Mouse (Mus musculus) left cerebral cortex, postnatal 14 days (tissue): ENCODE results near the gene Exoc4. TPM values are rescaled to one million over a fixed set of nuclear protein-coding genes. Genes with fewer than 3 reads are reported as not detected.
A peak's percentile ranks its signal among the peaks of the same experiment; 100 is the strongest.

Experiments used
- DNase-seq, 2 experiments: peaks; one replicate each; pipeline ENCODE4 v3.0.0; 2021 to 2022; ENCODE audit warnings: low spot score in 2 of 2, mixed read lengths in 1 of 2
- intact Hi-C: fragments of 180-260 bp; cut with DNase I; formaldehyde crosslinking; loops from one replicate; pipeline ENCODE4 v1.15.1; 2025
- total RNA-seq, 2 experiments: library from RNA; stranded (reverse); gene quantifications; 2 replicates each; pipeline ENCODE4 v1.2.3; 2021

The Exoc4 gene
- total RNA-seq, 2 experiments from 2014 or later = 74.2 to 74.8 TPM

- intact Hi-C loops = no loop called here
- DNase-seq = no peak
Observed at GRCm38 (mm10) chr6:33721166-33721565, 472.3 kb downstream of the Exoc4 start.

DNA sequence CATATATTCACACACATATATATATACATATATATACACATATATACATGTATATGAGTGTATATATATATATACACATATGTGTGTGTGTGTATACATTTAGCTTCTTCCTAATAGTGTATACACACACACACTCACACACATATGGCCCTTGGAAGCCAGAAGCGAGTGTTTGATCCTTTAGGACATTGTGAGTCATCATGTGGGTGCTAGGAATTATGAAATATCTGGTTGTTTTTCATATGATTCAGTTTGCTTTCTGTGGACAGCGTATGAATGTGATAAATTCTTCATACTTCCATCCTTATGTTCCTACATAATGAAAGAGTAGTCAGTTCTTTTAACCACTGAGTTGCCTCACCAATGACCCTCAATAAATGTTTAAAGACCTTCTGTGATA, 473.9 kb downstream of the Exoc4 start:
- no peak for DNase-seq
- intact Hi-C loops = no loop called here

GRCm38 (mm10) chr6:33724596-33724995, 475.7 kb downstream of the Exoc4 start:
- peak; percentile 19 to 46 for DNase-seq
- intact Hi-C loops = no loop called here

GRCm38 (mm10) chr6:33727271-33727670, 478.4 kb downstream of the Exoc4 start:
- intact Hi-C loops = no loop called here
- DNase-seq = no peak

DNA sequence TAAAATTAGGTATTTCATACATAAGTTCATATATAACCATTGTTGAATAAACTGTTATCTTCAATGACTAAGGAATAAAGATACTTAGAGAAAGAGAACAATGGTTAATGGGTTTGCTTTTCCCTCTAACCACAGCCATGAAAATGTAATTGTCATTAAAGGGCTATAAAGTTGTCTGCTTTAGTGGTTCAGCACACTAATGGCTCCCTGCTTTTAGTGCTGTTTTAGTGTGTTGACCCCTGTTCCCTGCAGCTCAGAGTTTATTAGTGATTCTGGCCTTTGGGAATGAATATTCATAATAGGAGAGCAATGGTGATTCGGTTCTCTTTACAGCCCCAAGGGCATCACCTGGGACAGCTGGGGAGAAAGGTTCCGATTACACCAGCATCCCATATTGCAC, 483.3 kb downstream of the Exoc4 start:
- intact Hi-C loops = no loop called here
- DNase-seq = no peak

- DNase-seq = no peak
- intact Hi-C loops = no loop called here
Observed at GRCm38 (mm10) chr6:33733602-33734001, 484.7 kb downstream of the Exoc4 start.

DNA sequence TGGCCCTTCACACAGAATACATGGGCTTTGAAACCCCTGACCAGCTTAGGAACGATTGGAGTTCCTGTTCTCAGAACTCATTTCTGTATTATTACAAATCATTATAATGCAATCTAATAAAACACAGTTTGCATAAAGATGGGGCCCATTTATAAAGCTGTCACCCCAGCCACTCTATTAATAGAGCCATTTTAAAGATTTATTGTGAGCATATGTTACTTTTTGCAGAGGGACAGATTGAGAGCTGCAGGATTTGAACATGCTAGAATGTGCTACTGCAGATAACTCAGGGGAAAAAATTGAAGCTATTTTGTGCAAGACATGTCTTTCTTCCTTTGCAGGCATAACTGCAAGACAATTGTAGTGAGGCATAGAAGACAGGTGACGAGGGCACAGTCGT, 485.1 kb downstream of the Exoc4 start:
- intact Hi-C loops = no loop called here
- DNase-seq = no peak

- DNase-seq = no peak
- intact Hi-C loops = no loop called here
Observed at GRCm38 (mm10) chr6:33738857-33739291, 490.0 kb downstream of the Exoc4 start.

DNA sequence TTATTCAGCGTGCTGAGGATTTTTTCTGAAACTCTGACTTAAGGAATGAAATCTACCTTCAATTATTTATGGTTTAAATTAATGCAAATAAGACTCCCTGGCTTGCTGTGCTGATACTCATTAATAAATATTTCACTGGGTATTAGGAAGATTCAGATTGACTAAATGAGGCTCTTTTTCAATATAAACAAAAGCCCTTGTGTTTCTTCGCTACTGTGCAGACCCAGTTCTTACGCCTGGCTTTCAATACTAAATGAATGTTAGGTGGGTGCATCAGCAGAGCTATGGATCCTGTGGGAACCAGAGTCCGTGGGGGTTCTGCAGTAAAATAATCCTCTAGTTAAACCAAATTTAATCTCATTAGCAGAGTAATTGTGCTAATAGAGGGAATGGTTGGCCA, 490.4 kb downstream of the Exoc4 start:
- DNase-seq = no peak
- intact Hi-C loops = no loop called here

GRCm38 (mm10) chr6:33755976-33756375, 507.1 kb downstream of the Exoc4 start:
- intact Hi-C loops = no loop called here
- DNase-seq = no peak

GRCm38 (mm10) chr6:33761557-33761956, 512.7 kb downstream of the Exoc4 start:
- intact Hi-C loops = no loop called here
- DNase-seq = peak; percentile 13 to 15

DNA sequence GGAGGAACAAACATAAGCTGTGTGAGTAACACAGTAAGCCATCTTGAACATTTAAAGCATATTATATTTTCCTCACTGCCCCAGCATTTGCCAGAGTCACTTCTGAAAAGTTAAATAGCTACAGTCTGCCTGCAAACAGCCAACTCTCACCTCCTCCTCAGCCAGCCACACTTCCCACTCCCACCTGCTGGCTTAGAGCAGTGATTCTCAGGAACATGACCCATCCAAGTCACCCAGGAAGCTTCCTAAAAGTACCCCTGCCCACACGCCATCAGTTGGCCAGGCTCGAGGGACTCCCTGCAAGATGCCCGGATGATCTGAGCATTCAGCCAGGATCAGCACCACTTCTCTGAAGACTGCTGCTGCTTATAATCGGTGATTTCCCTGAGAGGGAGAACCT, 514.4 kb downstream of the Exoc4 start:
- intact Hi-C loops = no loop called here
- peak; percentile 64 to 75 for DNase-seq

DNA sequence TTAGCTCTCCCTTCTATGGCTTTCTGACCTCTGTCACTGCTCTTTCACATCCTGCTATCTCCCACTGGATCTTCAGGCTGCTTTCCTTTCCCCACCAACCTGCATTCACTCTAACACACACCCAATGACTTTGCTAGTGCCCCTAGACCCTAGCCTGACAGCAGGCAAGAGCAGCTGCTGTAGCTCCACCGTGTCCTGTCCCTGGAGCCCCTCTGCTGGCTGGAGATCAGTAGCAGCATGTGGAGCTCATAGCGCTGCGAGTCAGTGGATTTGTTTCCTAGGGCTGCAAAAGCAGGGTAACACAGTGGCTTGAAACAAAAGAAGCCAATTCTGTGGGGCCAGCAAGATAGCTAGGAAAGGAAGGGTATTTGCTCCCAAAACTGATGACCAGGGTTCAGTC, 515.1 kb downstream of the Exoc4 start:
- no peak for DNase-seq
- intact Hi-C loops = no loop called here

- intact Hi-C loops = no loop called here
- no peak for DNase-seq
Observed at GRCm38 (mm10) chr6:33769251-33769650, 520.4 kb downstream of the Exoc4 start.

- intact Hi-C loops = no loop called here
- DNase-seq = no peak
Observed at GRCm38 (mm10) chr6:33770021-33770420, 521.1 kb downstream of the Exoc4 start.

GRCm38 (mm10) chr6:33772551-33773315, 523.8 kb downstream of the Exoc4 start:
- intact Hi-C loops = no loop called here
- DNase-seq = no peak

GRCm38 (mm10) chr6:33792604-33793003, 543.7 kb downstream of the Exoc4 start:
- intact Hi-C loops = no loop called here
- DNase-seq = no peak

GRCm38 (mm10) chr6:33801254-33801653, 552.4 kb downstream of the Exoc4 start:
- intact Hi-C loops = no loop called here
- DNase-seq = no peak

DNA sequence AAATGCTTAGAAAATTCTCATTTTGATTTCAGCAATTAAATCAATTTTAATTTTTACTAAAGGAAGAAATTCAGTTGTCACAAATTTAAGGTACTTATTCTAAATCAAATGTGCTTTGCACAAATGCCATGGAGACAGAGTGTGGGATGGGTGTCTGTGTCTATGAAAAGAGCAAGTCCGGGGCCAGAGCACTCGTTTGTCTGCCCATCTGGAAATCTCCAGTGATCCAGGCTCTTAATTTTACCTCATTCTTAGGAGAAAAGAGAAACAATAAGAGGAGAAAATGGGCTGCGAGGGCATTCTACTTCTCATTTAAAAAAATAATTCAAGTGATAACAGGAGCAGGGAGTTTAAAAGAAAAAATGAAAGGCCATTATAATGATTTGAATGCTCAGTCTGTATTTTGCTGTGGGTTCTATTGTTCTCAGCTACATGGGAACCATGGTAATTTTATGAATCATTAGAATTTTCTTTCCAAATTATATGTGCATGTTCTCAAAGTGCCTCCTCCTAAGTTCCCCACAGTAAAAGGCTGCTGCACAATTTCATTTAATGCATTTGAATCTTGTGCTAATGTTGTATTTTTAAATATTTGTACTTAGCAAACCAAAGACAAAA, 554.7 kb downstream of the Exoc4 start:
- intact Hi-C loops = no loop called here
- DNase-seq = no peak

DNA sequence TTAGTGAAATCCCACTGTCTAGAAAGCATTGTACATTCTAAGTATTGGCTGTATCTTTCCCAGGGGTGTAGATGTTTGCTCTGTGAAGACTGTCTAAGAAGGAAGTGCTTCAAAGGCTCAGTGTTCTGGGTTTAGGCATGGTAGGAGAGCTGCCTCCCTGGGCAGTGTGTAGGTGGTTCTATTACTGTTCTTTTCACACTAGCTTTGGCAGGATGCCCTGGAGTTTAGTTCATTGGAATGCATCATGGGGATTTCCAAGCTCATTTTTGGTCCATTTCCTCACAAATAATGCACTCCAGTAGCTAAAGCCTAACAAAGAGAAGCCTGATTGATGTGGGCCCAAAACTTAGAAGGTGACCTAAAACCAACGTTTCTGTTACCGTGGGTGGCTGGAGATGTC, 555.9 kb downstream of the Exoc4 start:
- peak; percentile 88 to 95 for DNase-seq
- intact Hi-C loops = no loop called here

GRCm38 (mm10) chr6:33806072-33806782, 557.3 kb downstream of the Exoc4 start:
- intact Hi-C loops = no loop called here
- peak in 1 of 2 experiments; percentile 36 for DNase-seq
